Mouse (Mus musculus) forebrain, embryonic 14.5 days (tissue): ENCODE data around the gene Ccdc173. TPM values are rescaled to one million over a fixed set of nuclear protein-coding genes. Genes with fewer than 3 reads are reported as not detected.

Experiments
- ATAC-seq: fragments of 200-750 bp; cut with Nextera tagmentation; 2 replicates; pipeline ENCODE4 v1.8.0; 2017; ENCODE audit warnings: mild to moderate bottlenecking, moderate library complexity
- DNase-seq: peaks from one replicate; pipeline ENCODE4 v3.0.0-alpha.2; 2015; ENCODE audit warnings: low spot score
- H3K27ac ChIP-seq: fragments of 300-500 bp; sonication (generic); 2 replicates; pipeline ENCODE4 v1.5.1; 2014; ENCODE audit warnings: low read depth, mild to moderate bottlenecking, control low read depth, low read length, moderate library complexity
- H3K27me3 ChIP-seq: fragments of 300-500 bp; sonication (generic); replicated peaks from 2 replicates; pipeline ENCODE4 v1.6.1; 2014; ENCODE audit warnings: low read length, control low read depth, mixed read lengths; ENCODE audit not compliant: control insufficient read depth, insufficient read depth
- H3K36me3 ChIP-seq: fragments of 300-500 bp; sonication (generic); 2 replicates; pipeline ENCODE4 v1.6.1; 2014; ENCODE audit warnings: low read length, control low read depth; ENCODE audit not compliant: control insufficient read depth, insufficient read depth
- H3K4me1 ChIP-seq: fragments of 300-500 bp; sonication (generic); 2 replicates; pipeline ENCODE4 v1.6.1; 2014; ENCODE audit warnings: antibody characterized with exemption, low read length, control low read depth; ENCODE audit not compliant: control insufficient read depth, insufficient read depth
- H3K4me2 ChIP-seq: fragments of 300-500 bp; sonication (generic); 2 replicates; pipeline ENCODE4 v1.6.1; 2014; ENCODE audit warnings: mild to moderate bottlenecking, control low read depth, low read length
- H3K4me3 ChIP-seq: fragments of 300-500 bp; sonication (generic); 2 replicates; pipeline ENCODE4 v1.5.1; 2014; ENCODE audit warnings: low read depth, low read length, control low read depth
- H3K9ac ChIP-seq: fragments of 300-500 bp; sonication (generic); 2 replicates; pipeline ENCODE4 v1.6.1; 2014; ENCODE audit warnings: mild to moderate bottlenecking, low read length, control low read depth, moderate library complexity
- H3K9me3 ChIP-seq: fragments of 300-500 bp; sonication (generic); replicated peaks from 2 replicates; pipeline ENCODE4 v1.6.1; 2016; ENCODE audit warnings: low read length, control low read depth, mixed read lengths; ENCODE audit not compliant: control insufficient read depth
- WGBS: fragments of 180-500 bp; shearing (Covaris S2); extraction: QIAGEN DNeasy Blood & Tissue Kit; methylation state at CpG from one replicate; pipeline ENCODE4 v1.1.7; 2014; 5-methylcytosine and 5-hydroxymethylcytosine counted together
- polyA plus RNA-seq: library from polyadenylated mRNA; unstranded; fragments of >200 nt; fragmentation: Nextera tagmentation; extraction: Ambion mirVana; gene quantifications from 2 replicates; pipeline ENCODE4 v1.2.1, GENCODE M21; 2014

The Ccdc173 gene
- polyA plus RNA-seq, 1 experiment from 2014 or later = 2.3 TPM

GRCm38 (mm10) chr2:69764716-69765115 is 24.7 kb downstream of the Ccdc173 start:
- H3K4me2 ChIP-seq = no peak overlapping the region
- H3K9me3 ChIP-seq = no peaks in the 10 kb centered on the region
- no peaks in the 10 kb centered on the region for H3K27me3 ChIP-seq
- H3K36me3 ChIP-seq = no peaks in the 10 kb centered on the region
- H3K9ac ChIP-seq = no peak overlapping the region
- H3K4me3 ChIP-seq = no peak overlapping the region
- no peaks in the 10 kb centered on the region for H3K4me1 ChIP-seq
- 86% methylated on average over 1 of the region's 1 CpGs for WGBS
- no peak overlapping the region for H3K27ac ChIP-seq
- ATAC-seq = no peak
- DNase-seq = no peak

- H3K4me1 ChIP-seq = no peaks in the 10 kb centered on the region
- no peak for ATAC-seq
- H3K36me3 ChIP-seq = no peaks in the 10 kb centered on the region
- H3K4me2 ChIP-seq = no peak overlapping the region
- H3K27ac ChIP-seq = no peak overlapping the region
- H3K4me3 ChIP-seq = no peak overlapping the region
- whole genome bisulfite sequencing = 95% methylated on average over 4 of the region's 4 CpGs
- H3K27me3 ChIP-seq = no peaks in the 10 kb centered on the region
- no peak for DNase-seq
- no peaks in the 10 kb centered on the region for H3K9me3 ChIP-seq
- H3K9ac ChIP-seq = no peak overlapping the region
Observed at GRCm38 (mm10) chr2:69763340-69763739, 26.0 kb downstream of the Ccdc173 start.

GRCm38 (mm10) chr2:69760980-69761379 is 28.4 kb downstream of the Ccdc173 start:
- Histone ChIP-seq H3K4me2 (no peak overlapping the region), H3K27ac (no peak overlapping the region), H3K4me1 (no peaks in the 10 kb centered on the region), H3K27me3 (no peaks in the 10 kb centered on the region), H3K4me3 (no peak overlapping the region), H3K36me3 (no peaks in the 10 kb centered on the region), H3K9ac (no peak overlapping the region), H3K9me3 (no peaks in the 10 kb centered on the region)
- ATAC-seq (no peak), DNase-seq (peak; percentile 2)
- 64% methylated on average over 5 of the region's 5 CpGs for WGBS

GRCm38 (mm10) chr2:69745091-69745490 is 44.3 kb downstream of the Ccdc173 start:
- H3K27ac ChIP-seq = no peak overlapping the region
- no peak overlapping the region for H3K4me3 ChIP-seq
- peaks cover 61% of the 10 kb centered on the region for H3K36me3 ChIP-seq
- 95% methylated on average over 1 of the region's 1 CpGs for WGBS
- ATAC-seq (no peak), DNase-seq (no peak)
- H3K27me3 ChIP-seq = no peaks in the 10 kb centered on the region
- no peak overlapping the region for H3K4me2 ChIP-seq
- H3K4me1 ChIP-seq = no peaks in the 10 kb centered on the region
- no peaks in the 10 kb centered on the region for H3K9me3 ChIP-seq
- no peak overlapping the region for H3K9ac ChIP-seq

GRCm38 (mm10) chr2:69723519-69723825 is 65.9 kb downstream of the Ccdc173 start:
- WGBS = under 1% methylated on average over 13 of the region's 13 CpGs

GRCm38 (mm10) chr2:69722650-69723518 is 66.5 kb downstream of the Ccdc173 start:
- DNase-seq (peak; percentile 98), ATAC-seq (peak; percentile 99)
- Histone ChIP-seq H3K36me3 (no peaks in the 10 kb centered on the region), H3K9ac (peak overlapping the region; percentile 83), H3K4me1 (no peaks in the 10 kb centered on the region), H3K9me3 (no peaks in the 10 kb centered on the region), H3K4me3 (peak overlapping the region; percentile 94), H3K27ac (peak overlapping the region; percentile 83), H3K27me3 (no peaks in the 10 kb centered on the region), H3K4me2 (peak overlapping the region; percentile 80)
- under 1% methylated on average over 90 of the region's 91 CpGs for WGBS

More at GRCm38 (mm10) chr2:69723519-69723825, 65.9 kb downstream of the Ccdc173 start:
- H3K4me2 ChIP-seq = peak overlapping the region; percentile 80
- no peak for DNase-seq
- H3K27ac ChIP-seq = peak overlapping the region; percentile 83
- H3K9me3 ChIP-seq = no peaks in the 10 kb centered on the region
- H3K4me3 ChIP-seq = peak overlapping the region; percentile 94
- peak overlapping the region; percentile 83 for H3K9ac ChIP-seq
- no peak for ATAC-seq
- no peaks in the 10 kb centered on the region for H3K27me3 ChIP-seq
- H3K4me1 ChIP-seq = no peaks in the 10 kb centered on the region
- H3K36me3 ChIP-seq = no peaks in the 10 kb centered on the region

GRCm38 (mm10) chr2:69722273-69722649 is 67.1 kb downstream of the Ccdc173 start, which contains the start of gene Ppig:
Gene Ppig (plus strand): TSS chr2:69722545.
- H3K36me3 ChIP-seq = no peaks in the 10 kb centered on the region

GRCm38 (mm10) chr2:69719121-69719520 is 70.3 kb downstream of the Ccdc173 start:
- WGBS = 80% methylated on average over 1 of the region's 1 CpGs
- no peak for DNase-seq
- Histone ChIP-seq H3K27me3 (no peaks in the 10 kb centered on the region), H3K4me2 (no peak overlapping the region), H3K36me3 (no peaks in the 10 kb centered on the region), H3K9me3 (no peaks in the 10 kb centered on the region), H3K9ac (no peak overlapping the region), H3K4me3 (no peak overlapping the region), H3K27ac (no peak overlapping the region), H3K4me1 (no peaks in the 10 kb centered on the region)
- no peak for ATAC-seq

More at GRCm38 (mm10) chr2:69722273-69722649, 67.1 kb downstream of the Ccdc173 start, which contains the start of gene Ppig:
- peak within 1 kb of the TSS; percentile 83 for H3K27ac ChIP-seq
- DNase-seq (no peak), ATAC-seq (no peak)
- peak within 1 kb of the TSS; percentile 94 for H3K4me3 ChIP-seq
- H3K4me2 ChIP-seq = peak within 1 kb of the TSS; percentile 80
- no peaks in the 10 kb centered on the region for H3K9me3 ChIP-seq
- 5% methylated on average over 12 of the region's 12 CpGs for WGBS
- no peaks in the 10 kb centered on the region for H3K4me1 ChIP-seq
- no peaks in the 10 kb centered on the region for H3K27me3 ChIP-seq
- peak within 1 kb of the TSS; percentile 83 for H3K9ac ChIP-seq

- 77% methylated on average over 3 of the region's 3 CpGs for WGBS
- DNase-seq (no peak), ATAC-seq (no peak)
- Histone ChIP-seq H3K4me1 (peaks cover 9% of the 10 kb centered on the region), H3K36me3 (no peaks in the 10 kb centered on the region), H3K9me3 (no peaks in the 10 kb centered on the region), H3K4me3 (no peak overlapping the region), H3K27ac (no peak overlapping the region), H3K27me3 (no peaks in the 10 kb centered on the region), H3K4me2 (no peak overlapping the region), H3K9ac (no peak overlapping the region)
Observed at GRCm38 (mm10) chr2:69716483-69716882, 72.9 kb downstream of the Ccdc173 start.
